24 mouse cellular contexts compared by ENCODE assay signal in the genomic region with DNA sequence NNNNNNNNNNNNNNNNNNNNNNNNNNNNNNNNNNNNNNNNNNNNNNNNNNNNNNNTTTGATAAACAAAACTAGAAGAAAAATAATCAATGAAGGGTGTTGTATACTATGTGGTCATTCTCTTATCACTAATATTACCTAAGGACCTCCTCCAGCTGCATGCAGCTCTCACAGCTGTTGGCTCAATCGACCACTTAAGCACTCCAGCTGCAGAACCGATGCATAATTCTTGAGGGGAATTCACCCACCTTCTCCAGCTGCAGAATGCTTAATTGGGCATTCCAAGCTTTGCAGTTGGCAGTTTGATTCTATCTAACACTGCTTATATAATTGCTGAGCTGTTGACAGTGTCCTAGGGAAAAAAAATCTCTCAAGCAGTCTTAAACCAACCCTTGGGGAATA.
DNase-seq lines count a peak whose midpoint lies in the region; ATAC-seq lines count a peak whose summit lies in the region.
"Had no signal": no experiment of that assay in that cellular context is flagged by ENCODE, and none has a peak within 500 bp of the region (broad histone marks: within the 10 kb centered on the region; RNA-seq: fewer than 3 reads in every experiment).

No protein-coding gene starts in this region.

- H3K4me3 ChIP-seq in lung, embryonic 15.5 days = no peak overlapping the region
- H3K4me3 ChIP-seq in kidney, embryonic 15.5 days (replicated peaks) = no peak overlapping the region
- H3K4me3 ChIP-seq: forebrain, embryonic 10.5 days; forebrain, embryonic 13.5 days; gastrocnemius, adult 2 months; hindbrain, embryonic 12.5 days; hindbrain, embryonic 15.5 days had no signal

- H3K4me1 ChIP-seq in lung, embryonic 15.5 days = 0 out of 2 replicates have a peak, but pooled peaks cover 10% of the 10 kb centered on the region
- no peaks in the 10 kb centered on the region for H3K4me1 ChIP-seq in kidney, embryonic 15.5 days
- H3K4me1 ChIP-seq: hindbrain, embryonic 12.5 days; hindbrain, embryonic 15.5 days had no signal

- H3K27me3 ChIP-seq in lung, embryonic 15.5 days = no peaks in the 10 kb centered on the region
- no peaks in the 10 kb centered on the region for H3K27me3 ChIP-seq in kidney, embryonic 15.5 days
- H3K27me3 ChIP-seq: forebrain, embryonic 13.5 days; hindbrain, embryonic 12.5 days; hindbrain, embryonic 15.5 days had no signal

- 19% methylated on average over 2 of the region's 2 CpGs for WGBS in lung, embryonic 15.5 days
- 69% methylated on average over 2 of the region's 2 CpGs for WGBS in kidney, embryonic 15.5 days

- H3K4me2 ChIP-seq in lung, embryonic 15.5 days = no peak overlapping the region
- H3K4me2 ChIP-seq in kidney, embryonic 15.5 days = no peak overlapping the region
- H3K4me2 ChIP-seq: forebrain, embryonic 13.5 days; heart, embryonic 11.5 days; hindbrain, embryonic 12.5 days; hindbrain, embryonic 15.5 days had no signal

- ATAC-seq in frontal cortex, adult (ENCODE audit: low TSS enrichment) = peak; percentile 39
- no peak for ATAC-seq in lung, embryonic 15.5 days (ENCODE audit: borderline replicate concordance, extremely low read depth, low FRiP score, low TSS enrichment)
- no peak for ATAC-seq in kidney, embryonic 15.5 days (replicated peaks; ENCODE audit: low FRiP score)
- ATAC-seq: activated CD4-positive, CD25-positive, alpha-beta regulatory T cell, adult 4 months; CD4-positive, CD25-positive, alpha-beta regulatory T cell, adult 4 months; forebrain, embryonic 13.5 days had no signal

- no peaks in the 10 kb centered on the region for H3K36me3 ChIP-seq in lung, embryonic 15.5 days
- H3K36me3 ChIP-seq in kidney, embryonic 15.5 days = no peaks in the 10 kb centered on the region
- H3K36me3 ChIP-seq: forebrain, embryonic 10.5 days; hindbrain, embryonic 12.5 days; hindbrain, embryonic 15.5 days had no signal

- no peak overlapping the region for H3K9ac ChIP-seq in lung, embryonic 15.5 days
- no peak overlapping the region for H3K9ac ChIP-seq in kidney, embryonic 15.5 days
- H3K9ac ChIP-seq: forebrain, embryonic 13.5 days; hindbrain, embryonic 12.5 days; hindbrain, embryonic 15.5 days had no signal

- no peak for DNase-seq in frontal cortex, postnatal 10 days (ENCODE audit: low spot score in 2 of 2)
- DNase-seq in lung, postnatal 36 days = no peak
- DNase-seq in A20 (ENCODE audit: low read depth, low spot score) = peak; percentile 49
- peak; percentile 45 for DNase-seq in brain, adult 2 months (ENCODE audit: low read depth, low spot score)
- DNase-seq: adrenal gland, adult 8-10 months; adrenal gland, postnatal 25 days; cerebellum, adult 11-12 months; cerebellum, adult 8-10 months; cerebellum, postnatal 10 days; cerebellum, postnatal 36 days; embryo, embryonic 11 days; gastrocnemius, adult 2 months; gastrocnemius, postnatal 14 days; heart, adult 11 months had no signal

- H3K9me3 ChIP-seq in lung, embryonic 15.5 days = no peaks in the 10 kb centered on the region
- H3K9me3 ChIP-seq in kidney, embryonic 15.5 days (replicated peaks) = peaks cover under 1% of the 10 kb centered on the region; the same call in 1 of the 2 replicates
- H3K9me3 ChIP-seq: forebrain, embryonic 10.5 days; forebrain, embryonic 13.5 days; hindbrain, embryonic 12.5 days had no signal

- H3K27ac ChIP-seq in lung, embryonic 15.5 days = 0 out of 2 replicates have a peak overlapping the region, but pooled peaks have one; percentile 18
- H3K27ac ChIP-seq in kidney, embryonic 15.5 days = no peak overlapping the region
- H3K27ac ChIP-seq: forebrain, embryonic 10.5 days; forebrain, embryonic 13.5 days; gastrocnemius, adult 2 months; hindbrain, embryonic 12.5 days; hindbrain, embryonic 15.5 days had no signal

Comparison
In these comparisons a context has a peak if more than half of its experiments do, and no peak if none do; other contexts are left out.
1. DNase-seq: peak in A20 (single experiment) and brain, adult 2 months (single experiment); none in frontal cortex, postnatal 10 days (0 of 2) and lung, postnatal 36 days (single experiment).